In the genomic region with DNA sequence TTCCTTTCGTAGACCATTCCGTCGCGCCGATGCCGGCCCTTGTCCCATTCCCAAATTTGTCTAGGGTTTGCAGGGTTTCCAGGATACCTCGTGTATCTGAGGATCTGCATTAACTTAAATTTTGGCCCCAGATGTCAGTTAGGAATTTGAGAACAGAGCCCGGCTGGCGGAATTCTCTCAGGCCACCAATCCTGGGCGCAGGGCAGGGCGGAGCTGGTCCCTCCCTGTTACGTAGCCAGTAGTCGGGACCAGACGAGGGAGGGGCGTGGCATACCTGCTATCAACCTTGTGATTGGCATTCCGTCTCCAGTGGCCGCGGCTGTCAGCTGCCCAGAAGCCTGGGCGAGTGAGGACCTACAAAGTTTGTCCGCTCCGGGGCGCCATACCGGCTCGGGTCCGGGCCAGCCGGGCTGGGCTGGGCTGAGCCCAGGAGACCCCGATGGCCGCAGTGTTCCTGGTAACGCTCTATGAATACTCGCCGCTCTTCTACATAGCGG, we compare ENCODE assay signal across 8 mouse cellular contexts. TPM values are rescaled to one million over a fixed set of nuclear protein-coding genes. Genes with fewer than 3 reads are reported as not detected.
DNase-seq lines count a peak whose midpoint lies in the region; ATAC-seq and TF ChIP-seq lines count a peak whose summit lies in the region.

Cgrrf1 (plus strand) TSS at position 289 of the 497 bp plus-strand sequence.

- WGBS in hindbrain, postnatal 0 days = under 1% methylated on average over 32 of the region's 32 CpGs

- no peaks in the 10 kb centered on the region for H3K4me1 ChIP-seq in hindbrain, postnatal 0 days (ENCODE audit: insufficient read depth, low read length)

- peak within 1 kb of the TSS; percentile 93 for H3K4me2 ChIP-seq in hindbrain, postnatal 0 days (ENCODE audit: low read depth, low read length)

- intact Hi-C loops in gastrocnemius, adult 2 months (cut with DNase I) = loop anchor here (5.0 kb wide), 1 partner anchor 255 kb away; no protein-coding TSS in a partner anchor
- intact Hi-C loops in left cerebral cortex, adult 2 months (cut with DNase I) = loop anchor here (1.0 to 5.0 kb wide), 2 partner anchors 10 to 255 kb away; partner anchors contain the start of gene Gmfb

- no peaks in the 10 kb centered on the region for H3K9me3 ChIP-seq in hindbrain, postnatal 0 days (ENCODE audit: low read length)

- peak within 1 kb of the TSS; percentile 74 for H3K9ac ChIP-seq in hindbrain, postnatal 0 days (replicated peaks; ENCODE audit: low read length)

- H3K27me3 ChIP-seq in hindbrain, postnatal 0 days (ENCODE audit: insufficient read depth, low read length) = no peaks in the 10 kb centered on the region

- peak within 1 kb of the TSS; percentile 94 for H3K4me3 ChIP-seq in gastrocnemius, adult 2 months
- peak within 1 kb of the TSS; percentile 81 for H3K4me3 ChIP-seq in hindbrain, postnatal 0 days (ENCODE audit: low read length)
- peak within 1 kb of the TSS; percentile 99 for H3K4me3 ChIP-seq in left cerebral cortex, adult 2 months

- DNase-seq in ZHBTc4 (ENCODE audit: low read depth, low spot score) = peak; percentile 89
- peak; percentile 99 for DNase-seq in gastrocnemius, adult 2 months
- peak; percentile 93 for DNase-seq in hindbrain, postnatal 0 days (ENCODE audit: low spot score)
- DNase-seq in left cerebral cortex, adult 2 months (ENCODE audit: extremely low spot score in 1 of 2, low spot score in 2 of 2) = peak; percentile 92 to 93
- DNase-seq in right cerebral cortex, adult 2 months (ENCODE audit: low spot score in 2 of 2) = peak; percentile 95 to 96
- peak; percentile 97 for DNase-seq in urinary bladder, postnatal 14 days (ENCODE audit: low spot score)

- peak within 1 kb of the TSS; percentile 96 for H3K27ac ChIP-seq in gastrocnemius, adult 2 months
- peak within 1 kb of the TSS; percentile 32; the same call in 1 of the 2 replicates for H3K27ac ChIP-seq in hindbrain, postnatal 0 days
- peak within 1 kb of the TSS; percentile 87 for H3K27ac ChIP-seq in left cerebral cortex, adult 2 months

- H3K36me3 ChIP-seq in hindbrain, postnatal 0 days (ENCODE audit: insufficient read depth, low read length) = no peaks in the 10 kb centered on the region

- ATAC-seq in common myeloid progenitor, adult 5-6 weeks (replicated peaks; ENCODE audit: low read depth, poor library complexity, severe bottlenecking) = peak; percentile 97
- ATAC-seq in hindbrain, postnatal 0 days = peak; percentile 99
- peak; percentile 99 for ATAC-seq in megakaryocyte, adult 5-6 weeks (ENCODE audit: poor library complexity, severe bottlenecking)

- peak; percentile 54 for TF ChIP-seq CTCF in gastrocnemius, adult 2 months (IDR thresholded peaks at IDR 0.05)
- peak; percentile 61 for TF ChIP-seq CTCF in hindbrain, postnatal 0 days (IDR thresholded peaks at IDR 0.05; ENCODE audit: low read depth)
- TF ChIP-seq CTCF in left cerebral cortex, adult 2 months (IDR thresholded peaks at IDR 0.05) = peak; percentile 47

RNA-seq across cellular contexts. Expression of gene Cgrrf1, which starts in this region (rescaled TPM):
- total RNA-seq in common myeloid progenitor, adult 5-6 weeks (2017) = 11.5 and 21.0 TPM in 2 replicates
- 10 to 100 TPM; 53.0 to 58.9 TPM for total RNA-seq in gastrocnemius, adult 2 months (2021)
- 10.2 and 24.9 TPM in 2 replicates for total RNA-seq in hindbrain, postnatal 0 days (2014; rRNA removed)
- polyA plus RNA-seq in hindbrain, postnatal 0 days (2015; fragmentation: Nextera tagmentation; extraction: Ambion mirVana) = 27.6 and 33.0 TPM in 2 replicates
- total RNA-seq in left cerebral cortex, adult 2 months (2021) = 10 to 100 TPM; 33.2 to 34.9 TPM
- total RNA-seq in megakaryocyte, adult 5-6 weeks (2015) = 27.7 and 30.3 TPM in 2 replicates
- total RNA-seq in megakaryocyte, adult 5-6 weeks (2017) = 25.7 and 29.7 TPM in 2 replicates

Comparison
In these comparisons a context has a peak if more than half of its experiments do, and no peak if none do; other contexts are left out.
1. Peak in every context shown above with its lines: DNase-seq, ATAC-seq, H3K4me3 ChIP-seq and H3K27ac ChIP-seq.
2. H3K27ac ChIP-seq: peak in every context shown above with its lines; median percentile 96 in gastrocnemius, adult 2 months; 87 in left cerebral cortex, adult 2 months; 32 in hindbrain, postnatal 0 days.